ENCODE assay signal across 16 mouse cellular contexts in the genomic region with DNA sequence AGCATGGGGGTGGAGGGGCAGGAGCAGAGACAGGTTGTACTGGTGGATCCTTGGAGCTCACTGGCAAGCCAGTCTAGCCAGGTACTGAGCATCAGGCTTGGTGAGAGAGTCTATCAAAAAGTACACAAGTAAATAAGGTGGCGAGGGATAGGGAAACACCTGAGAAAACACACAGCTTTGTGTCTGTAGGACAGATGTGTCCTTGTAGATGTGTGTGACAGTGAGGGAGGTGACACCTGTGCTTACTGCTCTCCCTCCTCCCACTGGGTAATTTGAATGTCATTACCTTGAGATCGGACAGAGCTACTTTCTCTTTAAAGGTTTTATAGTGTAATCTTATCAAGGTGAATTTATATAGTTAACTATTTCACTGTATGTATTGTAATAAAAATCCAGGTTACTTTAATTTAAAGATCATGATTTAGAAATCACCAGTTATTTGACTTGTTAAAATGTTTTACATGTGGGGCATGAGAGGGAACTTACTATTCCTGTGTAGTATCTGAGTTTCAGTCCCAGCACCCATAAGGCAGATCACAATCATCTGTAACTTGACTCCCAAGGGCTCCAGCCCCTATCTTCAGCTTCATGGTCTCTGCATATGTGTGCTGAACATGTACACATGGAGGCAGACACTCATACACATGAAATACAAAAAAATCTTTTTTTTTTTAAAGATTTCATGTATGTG.
"Had no signal": no experiment of that assay in that cellular context is flagged by ENCODE, and none has a peak within 500 bp of the region (broad histone marks: within the 10 kb centered on the region; RNA-seq: fewer than 3 reads in every experiment).

No protein-coding gene starts in this region.

- DNase-seq: retina, postnatal 1 day; right cerebral cortex, adult 18-20 months; right cerebral cortex, postnatal 14 days; right cerebral cortex, postnatal 25 days; right cerebral cortex, postnatal 4 days; spleen, adult 18-20 months; thymus, adult 18-20 months; thymus, adult 2 months; thymus, postnatal 14 days; thymus, postnatal 25 days; thymus, postnatal 36 days; thymus, postnatal 4 days had no signal

- H3K4me2 ChIP-seq: neural tube, embryonic 13.5 days; neural tube, embryonic 15.5 days; stomach, embryonic 15.5 days had no signal

- H3K9ac ChIP-seq: neural tube, embryonic 13.5 days; neural tube, embryonic 15.5 days; stomach, embryonic 15.5 days had no signal

- H3K4me3 ChIP-seq: neural tube, embryonic 13.5 days; neural tube, embryonic 15.5 days; stomach, embryonic 15.5 days had no signal

- H3K27me3 ChIP-seq: neural tube, embryonic 13.5 days; neural tube, embryonic 15.5 days; stomach, embryonic 15.5 days had no signal

- H3K4me1 ChIP-seq: neural tube, embryonic 13.5 days; neural tube, embryonic 15.5 days; stomach, embryonic 15.5 days had no signal

- H3K9me3 ChIP-seq: neural tube, embryonic 13.5 days; neural tube, embryonic 15.5 days; stomach, embryonic 15.5 days had no signal

- H3K27ac ChIP-seq: neural tube, embryonic 13.5 days; neural tube, embryonic 15.5 days; stomach, embryonic 15.5 days; stomach, postnatal 0 days had no signal
